In the genomic region with DNA sequence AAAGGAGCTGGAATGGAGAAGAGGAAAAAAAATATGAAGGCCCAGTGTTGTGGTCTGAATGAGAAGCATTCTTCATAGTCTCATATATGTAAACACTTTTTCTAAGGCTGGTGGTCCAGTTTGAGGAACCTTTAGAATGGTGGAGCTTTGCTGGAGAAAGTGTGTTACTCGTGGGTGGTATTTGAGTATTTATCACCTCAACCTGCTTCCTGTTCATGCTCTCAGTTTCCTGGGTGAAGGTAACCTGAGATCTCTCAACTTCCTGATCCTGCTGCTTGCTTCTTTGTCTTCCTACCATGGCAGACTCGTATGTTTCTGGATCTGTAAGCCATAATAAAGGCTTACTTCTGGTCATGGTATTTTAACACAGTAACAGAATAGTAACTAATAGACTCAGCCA, we compare ENCODE assay signal across 16 mouse cellular contexts.
"Had no signal": no experiment of that assay in that cellular context is flagged by ENCODE, and none has a peak within 500 bp of the region (broad histone marks: within the 10 kb centered on the region; RNA-seq: fewer than 3 reads in every experiment).

No protein-coding gene starts in this region.

- H3K27me3 ChIP-seq: megakaryocyte, embryonic 14.5 days; midbrain, embryonic 13.5 days; midbrain, embryonic 15.5 days; neural tube, embryonic 12.5 days; stomach, embryonic 15.5 days had no signal

- H3K27ac ChIP-seq: macrophage; midbrain, embryonic 13.5 days; midbrain, embryonic 15.5 days; neural tube, embryonic 12.5 days; stomach, embryonic 15.5 days; stomach, postnatal 0 days had no signal

- H3K9me3 ChIP-seq: megakaryocyte, embryonic 14.5 days; midbrain, embryonic 13.5 days; midbrain, embryonic 15.5 days; neural tube, embryonic 12.5 days; stomach, embryonic 15.5 days had no signal

- H3K9ac ChIP-seq: lung, embryonic 14.5 days; midbrain, embryonic 13.5 days; midbrain, embryonic 15.5 days; neural tube, embryonic 12.5 days; stomach, embryonic 15.5 days had no signal

- H3K4me2 ChIP-seq: lung, embryonic 14.5 days; midbrain, embryonic 11.5 days; midbrain, embryonic 13.5 days; midbrain, embryonic 15.5 days; neural tube, embryonic 12.5 days; stomach, embryonic 15.5 days had no signal

- DNase-seq: lung, adult 18-20 months; lung, embryonic 14.5 days; lung, postnatal 10 days; right cerebral cortex, postnatal 14 days; thymus, adult 2 months; thymus, postnatal 25 days; thymus, postnatal 4 days had no signal

- H3K4me3 ChIP-seq: megakaryocyte, embryonic 14.5 days; midbrain, embryonic 13.5 days; midbrain, embryonic 15.5 days; myocyte; neural tube, embryonic 12.5 days; stomach, embryonic 15.5 days had no signal

- H3K36me3 ChIP-seq: midbrain, embryonic 13.5 days; midbrain, embryonic 15.5 days; neural tube, embryonic 12.5 days; stomach, embryonic 15.5 days had no signal

- ATAC-seq: midbrain, embryonic 13.5 days; midbrain, embryonic 15.5 days had no signal

- H3K4me1 ChIP-seq: megakaryocyte, embryonic 14.5 days; midbrain, embryonic 13.5 days; midbrain, embryonic 15.5 days; neural tube, embryonic 12.5 days; stomach, embryonic 15.5 days had no signal
